Mouse (Mus musculus) ovary, postnatal 10 days (tissue): ENCODE data around the gene Tmem50a.

Experiments
- DNase-seq: peaks from one replicate; pipeline ENCODE4 v3.0.0; 2022; ENCODE audit warnings: low spot score

Tmem50a gene

DNA sequence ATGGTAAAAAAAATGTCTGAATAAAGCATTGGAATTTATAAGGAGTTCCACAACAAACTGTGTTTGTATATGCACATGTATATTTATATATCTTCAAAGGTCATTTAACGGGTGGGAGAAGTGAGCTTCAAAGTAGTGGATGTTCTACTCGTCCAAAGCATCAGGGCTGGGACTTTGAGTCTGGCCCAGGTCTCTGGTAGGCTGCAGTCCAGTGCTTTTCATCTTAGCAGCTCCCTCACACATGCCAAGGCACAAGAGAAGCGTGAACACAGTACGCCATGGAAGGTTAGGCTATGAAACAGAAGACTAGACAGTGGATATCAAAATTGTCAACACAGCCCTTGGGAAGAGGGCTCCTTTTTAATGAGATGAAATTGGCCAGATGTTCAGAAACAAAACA is 64.3 kb downstream of the Tmem50a start:
- DNase-seq: no peak
